Mouse (Mus musculus): ENCODE measurements around the gene Chrna9.

The Chrna9 gene

DNA sequence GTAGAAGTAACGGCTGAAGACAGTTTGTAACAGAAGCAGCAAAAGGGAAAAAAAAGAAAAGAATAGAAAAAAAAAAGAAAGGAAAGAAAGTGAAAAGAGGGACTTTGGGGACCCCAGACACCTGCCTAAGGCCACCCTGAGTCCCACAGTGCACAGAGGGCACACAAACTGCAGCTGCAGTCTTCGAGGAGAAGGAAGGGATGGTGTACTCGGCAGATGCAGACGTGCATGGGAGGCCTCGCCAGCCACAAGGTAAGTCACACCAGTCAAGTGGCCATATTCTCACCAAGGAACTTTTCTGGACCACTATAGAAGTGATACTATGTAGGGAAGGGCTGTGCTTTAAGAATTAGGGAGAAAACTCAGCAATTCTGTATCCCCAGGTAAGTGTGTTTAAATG, at the start of gene Chrna9:
Gene Chrna9, plus strand, starts transcription at position 139 of the 400 bp plus-strand sequence.
- no peak for DNase-seq

DNA sequence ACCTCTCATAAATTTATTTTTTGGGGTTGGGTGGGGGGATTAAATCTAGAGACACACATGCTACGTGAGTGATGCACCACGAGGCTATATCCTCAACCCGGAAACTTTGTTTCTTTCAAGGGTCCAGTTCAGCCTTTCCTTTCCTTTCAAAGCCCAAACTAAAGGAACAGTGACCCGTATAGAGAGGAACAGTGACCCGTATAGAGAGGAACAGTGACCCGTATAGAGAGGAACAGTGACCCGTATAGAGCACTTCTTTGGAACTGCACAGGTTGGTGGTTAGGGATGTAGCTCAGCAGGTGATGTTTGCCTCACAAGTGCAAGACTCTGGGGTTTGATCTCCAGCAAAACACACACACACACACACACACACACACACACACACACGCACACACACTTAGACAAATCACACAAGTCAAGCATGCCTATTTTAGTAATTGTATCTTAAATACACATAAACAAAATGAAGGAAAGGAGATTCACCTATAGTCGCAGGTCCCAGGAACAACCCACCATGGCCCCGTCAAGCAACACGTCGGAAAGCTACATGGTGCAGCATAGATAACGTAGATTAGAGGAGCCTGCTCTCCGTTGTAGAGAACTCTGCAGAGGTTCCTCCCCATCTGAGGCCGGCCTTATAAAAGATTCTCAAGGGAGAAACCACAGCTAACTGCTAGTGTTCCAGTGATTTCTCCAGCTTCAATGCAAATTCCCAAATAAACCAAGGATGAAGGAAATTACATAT, 48.9 kb upstream of the Chrna9 start:
- DNase-seq = no peak

DNA sequence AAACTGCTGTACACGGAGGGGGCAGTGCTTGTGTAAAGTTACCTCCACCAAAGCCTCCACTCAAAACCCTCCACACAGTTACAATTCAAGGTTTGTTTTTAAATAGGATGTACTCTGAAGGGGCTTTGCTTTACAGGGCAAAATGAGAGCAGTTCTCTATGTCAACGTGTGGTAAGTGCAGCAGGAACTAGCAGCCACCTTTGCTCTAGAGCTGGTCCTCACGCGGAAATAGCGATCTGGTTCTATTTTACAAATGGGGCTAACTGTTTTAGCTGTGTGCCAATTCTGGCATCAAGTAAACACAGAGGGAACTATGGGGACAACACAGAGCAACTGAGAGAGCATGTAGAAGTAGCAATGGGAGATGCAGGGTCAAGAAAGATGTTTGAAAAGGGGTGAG, 46.6 kb upstream of the Chrna9 start:
- DNase-seq = no peak

DNA sequence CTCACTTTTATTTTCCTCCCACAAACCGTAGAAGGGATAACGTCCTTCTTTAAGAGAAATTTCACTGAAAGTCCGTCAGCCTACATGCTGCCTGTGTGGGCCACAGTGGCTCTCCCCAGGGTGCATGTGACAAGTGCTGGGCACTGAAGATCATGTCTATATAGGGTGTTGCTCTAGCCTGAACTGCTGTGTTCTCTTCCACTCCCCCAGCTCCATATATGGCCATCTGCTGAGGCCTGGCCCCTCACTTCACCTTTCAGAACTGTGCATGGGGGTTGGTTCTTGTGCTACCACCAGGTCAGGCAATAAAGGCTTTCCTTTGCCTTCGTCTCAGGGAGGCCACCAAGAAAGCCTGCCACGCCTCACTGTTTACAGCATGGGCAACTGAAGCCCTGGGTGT, 45.7 kb upstream of the Chrna9 start:
- peak; percentile 39 to 47 for DNase-seq

DNA sequence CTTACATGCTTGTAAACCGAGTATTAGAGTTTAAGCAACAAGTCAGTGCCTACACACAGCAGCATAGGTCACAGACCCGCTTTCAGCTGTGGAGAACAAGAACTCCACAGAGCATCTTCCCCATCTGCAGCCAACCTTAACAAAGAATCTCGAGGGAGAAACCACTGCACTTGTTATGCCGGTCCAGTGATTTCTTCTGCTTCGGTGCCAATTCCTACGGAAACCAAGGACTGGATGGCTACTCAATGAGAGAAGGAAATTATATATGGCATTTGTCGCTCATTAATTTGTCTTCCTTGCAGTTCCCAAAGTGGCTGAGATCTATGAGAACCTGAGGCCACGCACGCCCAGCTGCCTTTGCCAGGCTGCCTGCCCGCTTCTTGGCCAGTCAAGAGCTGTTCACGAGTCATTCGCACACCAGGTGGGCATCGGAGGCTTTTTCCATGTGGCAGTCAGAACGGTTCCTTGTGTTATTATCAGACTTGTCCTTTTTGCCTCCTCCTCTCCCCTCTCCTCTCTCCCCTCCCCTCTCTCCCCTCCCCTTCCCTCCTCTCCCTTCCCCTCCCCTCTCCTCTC, 43.4 kb upstream of the Chrna9 start:
- DNase-seq = no peak

DNA sequence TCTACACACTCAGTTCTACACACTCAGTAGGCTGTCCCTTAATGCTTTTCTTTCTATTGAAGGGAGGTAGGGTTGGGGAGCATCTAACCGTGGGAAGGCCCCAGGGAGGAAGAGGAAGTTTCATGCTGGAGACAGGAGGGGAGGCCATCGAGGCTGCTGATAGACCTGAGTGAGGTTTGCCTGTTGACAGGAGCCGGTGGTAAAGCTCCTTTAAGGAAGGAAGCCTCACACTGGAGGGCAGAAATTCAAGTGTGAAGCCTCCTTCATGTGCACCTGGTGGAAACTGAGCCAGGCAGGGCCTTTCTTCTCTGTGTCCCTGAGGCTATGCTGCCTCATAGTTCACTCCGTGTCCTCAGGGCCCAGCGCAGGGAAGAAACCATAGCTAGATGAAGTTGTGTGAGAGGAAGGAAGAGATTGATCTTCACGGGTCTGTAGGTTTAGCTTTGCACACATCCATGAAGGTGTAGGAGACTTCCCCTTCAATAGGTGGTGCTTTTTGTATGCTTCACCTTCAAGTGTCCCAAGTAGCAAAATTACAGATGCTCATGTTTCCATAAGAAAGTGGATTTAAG, 39.5 kb upstream of the Chrna9 start:
- DNase-seq = peak in 1 of 2 experiments; percentile 46

DNA sequence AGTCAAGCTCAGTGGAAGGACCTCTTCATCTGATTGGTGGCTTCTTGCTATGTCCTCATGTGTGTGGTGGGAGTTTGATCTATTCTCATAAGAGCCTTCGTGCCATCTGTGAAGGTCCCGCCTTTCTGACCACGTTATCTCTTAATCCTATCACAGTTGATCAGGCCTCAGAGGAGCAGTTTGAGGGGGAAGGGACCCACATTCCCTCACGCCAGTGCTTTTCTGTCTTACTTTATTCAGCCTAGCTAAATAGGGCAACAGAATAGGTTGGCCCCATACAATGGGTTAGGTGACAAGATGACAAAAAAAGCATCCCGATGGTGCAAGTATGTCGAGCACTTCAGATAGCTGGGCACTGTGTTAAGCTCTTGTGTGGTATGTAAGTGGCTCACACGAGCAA, 39.0 kb upstream of the Chrna9 start:
- no peak for DNase-seq

DNA sequence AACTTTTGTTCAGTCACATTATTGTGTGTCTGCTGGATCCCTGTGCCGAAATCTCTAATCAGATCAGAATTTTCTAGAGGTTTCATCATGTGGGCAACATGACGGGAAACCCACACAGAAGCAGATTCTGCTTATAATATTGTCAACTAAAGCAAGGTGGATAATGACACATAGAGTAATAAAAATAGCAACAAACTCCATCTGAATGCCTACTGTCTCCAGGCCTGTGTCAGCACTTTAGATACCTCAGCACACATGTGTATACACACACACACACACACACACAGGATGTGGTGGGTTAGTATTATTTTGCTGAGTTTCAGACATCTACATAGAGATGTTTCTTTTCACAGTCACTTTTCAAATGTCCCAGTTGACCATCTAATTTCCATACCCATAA, 37.0 kb upstream of the Chrna9 start:
- no peak for DNase-seq

DNA sequence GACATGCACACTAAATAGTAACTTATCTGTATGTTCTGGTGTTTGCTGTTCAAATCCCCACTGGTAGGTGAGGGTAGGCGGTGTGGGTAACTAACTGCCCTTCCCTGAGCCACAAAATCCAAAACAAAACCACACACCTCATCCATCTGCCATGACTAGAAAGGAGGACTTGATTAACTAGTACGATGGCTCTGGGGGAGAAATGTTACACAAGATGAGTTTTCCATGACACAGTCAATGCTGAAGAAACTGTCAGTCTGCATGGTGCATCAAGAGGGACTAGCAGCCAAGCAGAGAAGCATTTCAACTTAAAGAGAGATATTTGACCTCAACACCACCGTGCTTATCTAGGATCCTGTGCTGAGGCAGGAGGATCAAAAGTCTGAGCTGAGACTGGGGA, 36.0 kb upstream of the Chrna9 start:
- no peak for DNase-seq

DNA sequence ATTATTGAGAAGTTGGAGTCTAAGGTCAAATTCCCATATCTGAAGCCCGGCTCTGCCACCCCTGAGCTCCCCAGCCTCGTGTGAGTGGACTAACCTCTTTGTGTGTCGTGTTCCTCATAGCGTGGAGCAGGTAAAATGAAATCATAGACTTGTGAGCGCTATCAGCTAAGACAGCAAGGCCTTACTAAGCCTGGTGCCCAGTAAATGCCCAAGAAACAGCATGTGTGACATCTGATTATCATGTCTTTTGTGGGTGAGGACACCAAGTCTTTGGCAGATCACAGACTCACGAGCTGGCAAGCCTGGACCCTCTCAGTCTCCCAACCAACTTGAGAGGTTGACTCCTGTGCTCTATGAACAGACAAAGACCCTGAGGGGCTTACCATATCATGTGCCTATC, 34.6 kb upstream of the Chrna9 start:
- no peak for DNase-seq

DNA sequence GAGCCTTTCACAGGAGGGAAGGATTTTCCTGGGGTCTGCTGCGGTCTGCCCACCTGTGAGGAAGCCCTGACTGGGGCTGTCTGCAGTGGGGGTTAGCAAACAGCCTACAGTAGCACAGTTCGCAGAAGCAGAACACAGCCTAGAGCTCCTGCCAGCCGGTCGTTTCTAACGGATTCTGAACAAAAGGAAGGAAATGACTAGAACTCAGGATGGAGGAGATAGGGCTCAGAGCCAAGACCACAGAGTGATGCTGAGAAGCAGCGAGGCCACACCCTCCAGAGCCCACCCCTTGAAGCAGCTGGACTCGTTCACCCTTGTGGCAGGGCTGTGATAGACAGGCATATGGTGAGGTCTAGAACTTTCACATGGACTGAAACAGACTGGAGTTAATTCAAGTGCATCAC, 33.9 kb upstream of the Chrna9 start:
- DNase-seq = peak; percentile 63 to 68

DNA sequence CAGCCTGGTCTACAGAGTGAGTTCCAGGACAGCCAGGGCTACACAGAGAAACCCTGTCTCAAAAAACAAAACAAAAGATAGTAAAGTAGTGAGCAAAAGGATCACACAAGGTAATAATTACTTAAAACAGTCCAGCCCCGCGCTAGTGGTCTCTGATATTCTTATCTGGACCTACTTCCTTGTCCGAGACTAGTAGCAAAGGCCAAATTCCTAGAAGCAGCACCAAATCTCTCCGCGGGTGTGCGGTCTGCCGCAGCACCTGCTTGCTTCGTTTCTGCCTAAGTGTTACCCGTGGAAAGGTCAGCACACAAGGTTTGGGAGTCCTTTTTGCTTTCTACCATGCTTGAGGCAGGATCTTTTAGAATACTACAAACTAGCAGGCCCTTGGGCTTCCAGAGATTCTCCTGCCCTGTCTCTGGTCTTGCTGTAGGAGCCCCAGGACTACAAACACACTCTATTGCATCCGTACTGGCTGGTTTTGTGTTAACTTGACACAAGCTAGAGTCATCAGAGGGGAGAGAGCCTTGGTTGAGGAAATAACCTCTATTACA, 32.8 kb upstream of the Chrna9 start:
- DNase-seq = no peak

DNA sequence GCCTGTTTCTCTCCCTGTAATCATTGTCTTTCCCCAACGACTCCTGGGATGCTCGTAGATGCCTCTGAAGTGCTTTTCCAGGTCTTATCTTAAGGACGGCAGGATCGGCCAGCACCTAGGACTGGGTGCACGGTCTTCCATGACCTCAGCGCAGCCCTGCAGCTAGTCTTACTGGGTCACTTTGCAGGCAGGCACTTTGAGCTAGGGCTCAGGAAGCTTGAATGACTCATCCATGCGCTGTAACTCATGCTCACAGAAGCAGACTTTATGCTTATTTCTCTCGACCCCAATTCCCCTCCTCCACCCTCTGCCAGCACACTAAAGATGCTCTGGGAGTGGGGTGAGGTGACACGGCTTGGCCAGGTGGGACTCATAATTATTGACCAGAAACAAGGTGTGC, 31.9 kb upstream of the Chrna9 start:
- DNase-seq = no peak

DNA sequence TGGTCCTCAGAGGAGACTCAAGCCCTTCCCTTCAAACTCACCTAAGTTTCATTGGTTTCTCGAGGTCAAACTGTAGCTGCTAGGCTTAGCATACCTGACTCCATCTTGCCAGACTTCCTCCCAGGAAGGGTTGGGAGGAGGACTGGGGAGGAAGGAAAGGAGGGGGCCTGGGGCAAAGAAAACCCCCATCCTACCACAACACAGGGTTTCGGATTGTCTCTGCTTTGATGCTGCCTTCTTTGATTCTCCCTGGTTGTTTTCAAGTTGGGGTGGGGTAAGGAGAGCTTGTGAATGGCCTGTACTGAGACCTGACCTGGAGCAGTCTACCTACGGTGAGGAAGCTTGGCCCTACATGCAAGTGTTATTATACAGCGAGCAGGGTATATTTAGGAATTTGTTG, 30.2 kb upstream of the Chrna9 start:
- DNase-seq = no peak

DNA sequence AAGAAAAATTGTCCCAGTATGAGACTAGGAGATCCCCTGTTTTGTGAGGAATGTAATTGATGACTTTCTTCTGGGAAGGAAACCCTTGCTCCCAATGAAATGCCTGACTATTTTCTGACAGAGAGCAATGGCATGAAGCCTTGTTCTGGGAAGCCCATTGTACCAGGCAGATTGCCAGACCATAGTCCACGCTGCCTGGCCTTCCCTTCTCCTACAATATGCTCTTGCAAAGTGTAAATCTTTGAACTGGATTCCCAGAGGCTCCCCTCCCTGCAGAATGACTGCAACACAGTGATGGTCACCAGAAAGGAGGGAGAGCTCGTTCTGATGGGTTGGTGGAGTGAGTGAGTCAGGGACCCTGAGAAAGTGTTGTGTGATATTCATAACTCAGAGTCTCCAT, 26.0 kb upstream of the Chrna9 start:
- no peak for DNase-seq

DNA sequence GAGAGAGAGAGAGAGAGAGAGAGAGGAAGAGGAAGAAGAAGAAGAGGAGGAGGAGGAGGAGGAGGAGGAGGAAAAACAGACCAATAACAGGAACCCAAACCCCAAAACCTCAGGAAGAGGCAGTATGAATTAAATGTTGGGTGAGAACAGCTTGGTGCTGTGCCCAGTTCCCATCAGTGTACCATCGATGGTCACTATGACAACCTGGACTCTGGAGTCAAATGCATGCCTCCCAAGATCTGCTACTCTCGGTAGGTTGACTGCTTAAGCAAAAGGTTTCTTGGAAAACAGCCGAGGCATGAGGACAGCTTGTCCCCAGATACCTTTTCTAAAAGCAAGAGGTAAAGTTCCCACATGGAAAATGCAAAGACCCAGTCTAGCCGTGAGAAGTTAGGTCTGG, 25.4 kb upstream of the Chrna9 start:
- DNase-seq = no peak

DNA sequence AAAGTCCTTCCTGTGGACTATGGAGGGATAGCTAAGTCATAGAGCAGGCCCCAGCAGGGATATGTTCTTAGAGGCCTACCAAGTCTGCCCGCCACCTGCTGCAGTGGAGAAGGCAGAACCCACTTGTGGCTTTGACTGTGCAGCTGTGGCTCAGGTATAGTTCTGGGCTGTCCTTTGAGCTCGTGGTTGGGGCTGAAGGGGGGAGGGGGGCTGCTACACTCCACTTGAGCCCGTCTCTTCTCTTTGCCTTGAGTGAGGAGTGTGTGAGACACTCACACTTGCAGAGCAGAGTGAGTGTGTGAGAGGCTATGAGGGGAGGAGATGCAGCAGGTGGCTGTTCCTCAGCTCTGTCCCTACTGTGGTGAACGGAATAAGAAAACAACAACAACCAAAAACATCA, 24.3 kb upstream of the Chrna9 start:
- DNase-seq = no peak

DNA sequence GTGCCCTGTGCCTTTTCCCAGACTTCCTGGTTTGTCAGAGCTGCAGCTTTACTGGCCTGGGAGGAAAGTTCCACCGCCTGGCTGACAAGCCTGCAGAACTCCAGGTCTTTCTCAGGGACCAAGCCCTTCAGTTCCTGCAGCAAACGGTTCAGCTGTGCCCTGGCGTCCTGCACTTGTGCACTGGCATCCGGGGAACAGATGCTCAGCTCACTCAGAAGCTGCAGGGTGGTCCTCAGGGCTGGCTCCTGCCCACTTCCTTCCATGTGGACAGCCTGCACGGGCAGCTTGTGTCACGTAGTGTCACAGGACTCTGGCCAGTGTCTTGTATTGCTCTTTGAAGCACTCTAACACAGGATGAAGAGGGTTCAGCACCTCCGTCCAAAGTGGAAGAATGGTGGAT, 23.0 kb upstream of the Chrna9 start:
- no peak for DNase-seq

DNA sequence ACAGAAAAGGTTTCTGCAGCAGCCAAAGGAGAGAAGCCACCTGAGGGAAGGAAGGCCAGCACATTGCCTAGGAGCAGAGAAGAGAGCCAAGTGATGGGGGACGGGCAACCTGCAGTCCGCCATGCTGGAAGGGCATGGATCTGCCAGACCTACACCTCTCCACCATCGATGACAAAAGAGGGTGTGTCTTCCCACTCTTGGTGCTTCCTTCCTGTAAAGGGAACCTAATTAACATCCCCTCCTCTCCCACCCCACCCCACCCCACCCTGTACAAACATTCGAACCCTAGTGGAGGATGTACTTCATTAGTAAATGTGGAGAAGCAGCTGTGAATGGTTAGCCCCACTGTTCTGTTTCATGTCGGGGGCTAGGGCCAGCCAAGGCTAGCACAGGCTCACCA, 22.5 kb upstream of the Chrna9 start:
- DNase-seq = no peak

DNA sequence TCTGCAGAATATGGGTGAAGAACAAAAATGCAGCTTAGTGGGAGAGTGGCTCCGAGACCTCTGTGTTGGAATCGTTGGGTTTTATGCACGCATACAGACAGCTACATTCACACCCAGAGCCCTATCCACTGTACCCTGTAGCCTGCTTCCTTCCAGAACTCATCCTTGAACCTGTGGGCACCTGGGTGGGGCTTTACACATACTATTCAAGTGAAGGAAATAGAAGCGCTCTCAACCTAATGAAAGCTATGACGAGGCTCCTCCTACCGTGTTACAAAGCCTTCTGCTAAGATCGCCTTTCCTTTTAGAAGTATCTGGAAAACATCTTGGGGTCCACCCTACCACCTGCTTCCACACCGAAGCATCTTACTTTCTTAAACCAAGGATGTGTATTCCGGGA, 21.6 kb upstream of the Chrna9 start:
- no peak for DNase-seq

DNA sequence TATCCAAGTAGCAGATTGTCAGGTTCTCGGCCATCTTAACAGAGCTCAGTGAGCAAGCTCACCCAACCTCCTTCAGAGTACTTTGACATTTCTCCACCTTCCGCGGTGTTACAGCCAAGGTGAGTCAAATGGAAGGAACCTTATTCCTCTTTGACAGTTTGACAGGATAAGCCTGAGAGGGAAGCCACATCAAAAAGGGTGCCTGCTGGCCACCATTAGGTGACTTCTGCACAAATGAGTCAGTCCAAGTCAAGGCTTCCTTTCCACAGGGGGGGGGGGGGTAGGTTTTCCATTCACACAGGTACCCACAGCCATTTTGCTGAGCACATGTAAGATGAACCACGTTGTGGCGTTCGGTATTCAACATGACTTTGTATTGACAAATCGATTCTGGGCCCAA, 20.4 kb upstream of the Chrna9 start:
- DNase-seq = no peak

DNA sequence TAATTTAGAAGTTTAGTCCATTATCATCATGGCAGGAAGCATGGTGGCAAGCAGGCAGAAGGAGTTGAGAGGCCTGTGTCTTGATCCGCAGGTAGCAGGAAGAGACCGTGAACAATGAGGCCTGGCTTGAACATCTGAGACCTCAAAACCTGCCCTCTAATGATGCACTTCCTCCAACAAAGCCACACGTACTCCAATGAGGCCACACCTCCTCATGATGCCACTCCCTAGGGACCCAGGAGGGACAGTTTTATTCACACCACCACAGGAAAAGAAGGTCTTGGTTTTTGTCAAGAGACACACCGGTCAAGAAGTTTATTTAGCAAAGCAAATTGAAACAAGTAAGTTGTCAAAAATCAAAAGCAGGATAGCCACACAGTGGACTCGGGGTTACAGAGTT, 17.8 kb upstream of the Chrna9 start:
- peak in 1 of 2 experiments; percentile 33 for DNase-seq

DNA sequence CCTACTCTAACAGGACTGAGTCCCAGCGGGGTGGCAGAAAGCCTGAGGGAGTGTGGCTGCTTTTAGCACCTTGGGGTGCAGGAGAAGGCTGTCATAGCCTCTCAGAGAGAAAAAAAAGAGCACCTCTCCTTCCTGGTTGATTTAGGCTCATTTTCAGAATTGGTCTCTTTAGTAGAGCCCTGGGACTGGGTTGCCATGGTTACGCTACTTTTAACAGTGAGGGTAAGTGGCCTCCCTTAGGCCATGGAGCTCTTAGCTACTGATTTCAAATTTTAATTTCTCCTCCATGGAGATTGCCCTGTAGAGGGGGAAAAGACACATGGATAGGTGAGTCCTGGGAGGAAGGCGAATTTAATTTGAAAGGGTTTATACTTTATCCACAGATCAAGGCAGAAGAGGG, 16.1 kb upstream of the Chrna9 start:
- peak in 1 of 2 experiments; percentile 30 for DNase-seq

DNA sequence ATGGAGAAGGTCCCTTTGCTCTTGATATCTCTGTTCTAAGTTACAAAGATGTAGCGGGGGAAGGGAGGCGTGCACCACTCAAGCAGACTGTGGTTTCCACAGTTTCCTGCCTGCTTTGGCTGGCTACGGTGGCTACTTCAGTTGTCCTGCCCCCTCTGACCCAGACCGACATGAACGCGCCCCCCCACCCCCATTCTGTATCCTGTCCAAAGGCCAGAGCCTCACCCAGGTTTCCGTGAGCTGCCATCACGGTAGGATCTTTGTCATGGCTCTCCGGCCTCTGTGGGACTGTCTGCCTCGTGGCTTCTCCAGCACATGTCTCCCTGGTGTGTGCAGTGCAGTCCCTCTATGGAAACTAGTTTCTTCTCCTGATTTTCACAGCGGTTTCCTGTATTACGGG, 15.4 kb upstream of the Chrna9 start:
- peak; percentile 72 to 76 for DNase-seq
